Mouse (Mus musculus): ENCODE measurements at regions not wholly inside any gene's neighbourhood (a gene's known extent, or its start where the extent isn't known, plus 50 kb on each side); places are given as distances from the start of the nearest gene placed in this dataset.

- Histone ChIP-seq H3K9ac (no peak overlapping the region), H3K4me1 (ENCODE audit: insufficient read depth) (no peaks in the 10 kb centered on the region), H3K27ac (ENCODE audit: low read depth) (no peak overlapping the region), H3K9me3 (ENCODE audit: low read depth, low read length) (no peaks in the 10 kb centered on the region), H3K36me3 (ENCODE audit: insufficient read depth) (no peaks in the 10 kb centered on the region), H3K27me3 (ENCODE audit: insufficient read depth, low read length) (no peaks in the 10 kb centered on the region), H3K4me3 (ENCODE audit: low read depth, low read length) (no peak overlapping the region), H3K4me2 (no peak overlapping the region)
- no peak for TF ChIP-seq CTCF (IDR thresholded peaks at IDR 0.05; ENCODE audit: low read depth)
- 63% methylated on average over 2 of the region's 2 CpGs for WGBS
- ATAC-seq (ENCODE audit: insufficient read depth) (no peak), DNase-seq (no peak)
Measured at GRCm38 (mm10) chr10:12017286-12017685, 674.1 kb downstream of the Epm2a start.

- Histone ChIP-seq H3K36me3 (ENCODE audit: insufficient read depth) (no peaks in the 10 kb centered on the region), H3K4me1 (ENCODE audit: insufficient read depth) (no peaks in the 10 kb centered on the region), H3K27me3 (ENCODE audit: insufficient read depth, low read length) (no peaks in the 10 kb centered on the region), H3K27ac (ENCODE audit: low read depth) (no peak overlapping the region), H3K9ac (no peak overlapping the region), H3K4me3 (ENCODE audit: low read depth, low read length) (no peak overlapping the region), H3K9me3 (ENCODE audit: low read depth, low read length) (no peaks in the 10 kb centered on the region), H3K4me2 (no peak overlapping the region)
- no peak for ATAC-seq (ENCODE audit: insufficient read depth)
- no peak for TF ChIP-seq CTCF (IDR thresholded peaks at IDR 0.05; ENCODE audit: low read depth)
- 30% methylated on average over 5 of the region's 5 CpGs for WGBS
- DNase-seq = no peak
Measured at GRCm38 (mm10) chr10:12018281-12018680, 675.1 kb downstream of the Epm2a start.

DNA sequence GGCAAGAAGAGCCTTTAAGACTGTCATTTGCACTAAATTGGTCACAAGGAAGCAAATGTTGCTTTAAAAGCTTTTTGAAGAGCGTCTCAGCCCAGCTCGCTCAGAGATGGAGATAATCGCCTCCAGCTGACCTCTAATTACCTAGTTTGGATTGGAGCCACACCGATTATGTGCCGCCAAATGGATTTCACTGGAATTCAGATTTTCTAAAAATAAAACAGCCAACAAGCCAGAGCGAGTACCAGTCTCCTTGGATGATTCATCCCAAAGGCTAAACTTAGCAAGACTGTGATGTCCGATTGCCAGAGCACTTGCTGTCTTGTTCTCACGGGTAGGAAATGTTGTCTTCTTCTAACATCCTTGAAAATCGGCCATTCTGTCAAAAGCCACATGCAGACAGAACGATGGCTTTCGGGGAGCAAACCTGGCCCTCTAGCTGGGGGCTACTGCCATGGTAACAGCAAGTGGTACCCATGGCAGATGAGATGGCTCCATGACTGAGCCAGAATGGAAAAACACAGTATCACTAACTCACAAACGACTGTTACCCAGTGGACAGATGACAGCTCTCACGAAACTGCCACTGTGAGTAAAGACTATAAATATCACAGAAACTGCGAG is 676.1 kb downstream of the Epm2a start:
- no peak for ATAC-seq (ENCODE audit: insufficient read depth)
- 51% methylated on average over 14 of the region's 14 CpGs for WGBS
- no peaks in the 10 kb centered on the region for H3K9me3 ChIP-seq (ENCODE audit: low read depth, low read length)
- H3K4me2 ChIP-seq = no peak overlapping the region
- no peak overlapping the region for H3K27ac ChIP-seq (ENCODE audit: low read depth)
- no peak overlapping the region for H3K9ac ChIP-seq
- no peak overlapping the region for H3K4me3 ChIP-seq (ENCODE audit: low read depth, low read length)
- no peaks in the 10 kb centered on the region for H3K4me1 ChIP-seq (ENCODE audit: insufficient read depth)
- TF ChIP-seq CTCF (IDR thresholded peaks at IDR 0.05; ENCODE audit: low read depth) = no peak
- H3K27me3 ChIP-seq (ENCODE audit: insufficient read depth, low read length) = no peaks in the 10 kb centered on the region
- no peaks in the 10 kb centered on the region for H3K36me3 ChIP-seq (ENCODE audit: insufficient read depth)
- peak; percentile 2 for DNase-seq

- Histone ChIP-seq H3K4me1 (ENCODE audit: insufficient read depth) (no peaks in the 10 kb centered on the region), H3K27ac (ENCODE audit: low read depth) (no peak overlapping the region), H3K27me3 (ENCODE audit: insufficient read depth, low read length) (no peaks in the 10 kb centered on the region), H3K9me3 (ENCODE audit: low read depth, low read length) (no peaks in the 10 kb centered on the region), H3K4me2 (no peak overlapping the region), H3K9ac (no peak overlapping the region), H3K36me3 (ENCODE audit: insufficient read depth) (no peaks in the 10 kb centered on the region), H3K4me3 (ENCODE audit: low read depth, low read length) (no peak overlapping the region)
- 73% methylated on average over 4 of the region's 4 CpGs for WGBS
- no peak for DNase-seq
- no peak for ATAC-seq (ENCODE audit: insufficient read depth)
- TF ChIP-seq CTCF (IDR thresholded peaks at IDR 0.05; ENCODE audit: low read depth) = no peak
Measured at GRCm38 (mm10) chr10:12020576-12020975, 677.4 kb downstream of the Epm2a start.

GRCm38 (mm10) chr10:12035159-12035558 is 692.0 kb downstream of the Epm2a start:
- Histone ChIP-seq H3K4me1 (ENCODE audit: insufficient read depth) (no peaks in the 10 kb centered on the region), H3K9me3 (ENCODE audit: low read depth, low read length) (no peaks in the 10 kb centered on the region), H3K27ac (ENCODE audit: low read depth) (no peak overlapping the region), H3K4me3 (ENCODE audit: low read depth, low read length) (no peak overlapping the region), H3K4me2 (no peak overlapping the region), H3K36me3 (ENCODE audit: insufficient read depth) (no peaks in the 10 kb centered on the region), H3K9ac (no peak overlapping the region), H3K27me3 (ENCODE audit: insufficient read depth, low read length) (no peaks in the 10 kb centered on the region)
- no peak for TF ChIP-seq CTCF (IDR thresholded peaks at IDR 0.05; ENCODE audit: low read depth)
- no peak for DNase-seq
- ATAC-seq (ENCODE audit: insufficient read depth) = no peak
- 38% methylated on average over 1 of the region's 1 CpGs for WGBS

DNA sequence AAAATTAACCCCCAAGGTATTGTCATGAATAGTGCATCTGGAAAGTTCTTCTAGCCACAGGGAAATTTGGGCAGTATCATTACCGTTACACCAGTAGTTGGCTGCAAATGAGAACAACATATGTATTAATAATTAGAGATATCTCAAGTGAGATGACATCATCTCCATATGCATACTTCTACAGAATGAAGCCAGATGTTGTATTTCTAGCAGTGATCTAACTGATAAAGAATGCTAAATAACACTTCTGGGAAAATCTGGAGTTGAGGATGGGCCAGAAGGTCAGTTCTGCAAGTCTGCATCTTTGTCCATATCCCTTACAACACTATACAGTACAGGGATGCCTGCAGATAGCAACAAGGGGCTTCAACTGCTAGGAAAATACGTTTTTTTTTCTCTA is 702.7 kb downstream of the Epm2a start:
- TF ChIP-seq CTCF (IDR thresholded peaks at IDR 0.05; ENCODE audit: low read depth) = no peak
- ATAC-seq (ENCODE audit: insufficient read depth) (no peak), DNase-seq (no peak)
- no peaks in the 10 kb centered on the region for H3K9me3 ChIP-seq (ENCODE audit: low read depth, low read length)
- no peaks in the 10 kb centered on the region for H3K27me3 ChIP-seq (ENCODE audit: insufficient read depth, low read length)
- no peak overlapping the region for H3K4me3 ChIP-seq (ENCODE audit: low read depth, low read length)
- H3K36me3 ChIP-seq (ENCODE audit: insufficient read depth) = no peaks in the 10 kb centered on the region
- WGBS = 45% methylated on average over 2 of the region's 2 CpGs
- no peak overlapping the region for H3K9ac ChIP-seq
- no peak overlapping the region for H3K4me2 ChIP-seq
- no peaks in the 10 kb centered on the region for H3K4me1 ChIP-seq (ENCODE audit: insufficient read depth)
- no peak overlapping the region for H3K27ac ChIP-seq (ENCODE audit: low read depth)

- no peaks in the 10 kb centered on the region for H3K4me1 ChIP-seq (ENCODE audit: insufficient read depth)
- no peaks in the 10 kb centered on the region for H3K9me3 ChIP-seq (ENCODE audit: low read depth, low read length)
- no peak for TF ChIP-seq CTCF (IDR thresholded peaks at IDR 0.05; ENCODE audit: low read depth)
- H3K9ac ChIP-seq = no peak overlapping the region
- H3K4me3 ChIP-seq (ENCODE audit: low read depth, low read length) = no peak overlapping the region
- no peak overlapping the region for H3K4me2 ChIP-seq
- no peak for ATAC-seq (ENCODE audit: insufficient read depth)
- no peaks in the 10 kb centered on the region for H3K27me3 ChIP-seq (ENCODE audit: insufficient read depth, low read length)
- H3K27ac ChIP-seq (ENCODE audit: low read depth) = no peak overlapping the region
- no peak for DNase-seq
- no peaks in the 10 kb centered on the region for H3K36me3 ChIP-seq (ENCODE audit: insufficient read depth)
- 67% methylated on average over 1 of the region's 1 CpGs for WGBS
Measured at GRCm38 (mm10) chr10:12059728-12060127, 716.5 kb downstream of the Epm2a start.

All from lung, embryonic 14.5 days (tissue).